Mouse (Mus musculus): Measurements from ENCODE around the gene Mmp2. TPM values are rescaled to one million over a fixed set of nuclear protein-coding genes. Genes with fewer than 3 reads are reported as not detected.

The Mmp2 gene
- total and polyA plus RNA-seq, 3 experiments, result 53.9 to 70.9 (median 67.4) TPM

GRCm38 (mm10) chr8:92854673-92855072, 27.6 kb downstream of the Mmp2 start:
- Histone ChIP-seq H3K9ac (ENCODE audit: low read depth, low read length) (no peak overlapping the region), H3K4me3 (no peak overlapping the region; the same call in 1 of the 2 replicates), H3K79me2 (replicated peaks; ENCODE audit: control insufficient read depth, insufficient read depth, low read length) (no peaks in the 10 kb centered on the region), H3K36me3 (ENCODE audit: control insufficient read depth, insufficient read depth, low read length) (no peaks in the 10 kb centered on the region), H3K4me1 (ENCODE audit: control insufficient read depth, insufficient read depth, low read length) (peaks cover 9% of the 10 kb centered on the region), H3K27me3 (ENCODE audit: control insufficient read depth, insufficient read depth, low read length) (peaks cover 7% of the 10 kb centered on the region; the same call in 1 of the 2 replicates), H3K27ac (no peak overlapping the region)
- intact Hi-C loops (cut with DNase I), result no loop called here
- TF ChIP-seq EP300 (IDR thresholded peaks at IDR 0.05; ENCODE audit: insufficient read depth, low read depth, low read length) (no peak), CTCF (IDR thresholded peaks at IDR 0.05) (no peak), POLR2A (IDR thresholded peaks at IDR 0.05; ENCODE audit: insufficient read depth, low read depth, low read length) (no peak)
- 74% methylated on average over 3 of the region's 3 CpGs for WGBS
- no peak for DNase-seq

- peak within 1 kb of the TSS; percentile 28 for H3K9ac ChIP-seq (ENCODE audit: low read depth, low read length)
- H3K36me3 ChIP-seq (ENCODE audit: control insufficient read depth, insufficient read depth, low read length), result no peaks in the 10 kb centered on the region
- peak; percentile 72 to 75 for DNase-seq
- TF ChIP-seq CTCF (IDR thresholded peaks at IDR 0.05) (no peak), POLR2A (IDR thresholded peaks at IDR 0.05; ENCODE audit: insufficient read depth, low read depth, low read length) (no peak), EP300 (IDR thresholded peaks at IDR 0.05; ENCODE audit: insufficient read depth, low read depth, low read length) (no peak)
- 0 out of 2 replicates have a peak within 1 kb of the TSS, but pooled peaks have one; percentile 28 for H3K27ac ChIP-seq
- peak within 1 kb of the TSS; percentile 43 for H3K4me3 ChIP-seq
- 3% methylated on average over 50 of the region's 50 CpGs for WGBS
- intact Hi-C loops (cut with DNase I), result no loop called here
- H3K27me3 ChIP-seq (ENCODE audit: control insufficient read depth, insufficient read depth, low read length), result peaks cover 7% of the 10 kb centered on the region; the same call in 1 of the 2 replicates
- H3K4me1 ChIP-seq (ENCODE audit: control insufficient read depth, insufficient read depth, low read length), result peaks cover 5% of the 10 kb centered on the region
- H3K79me2 ChIP-seq (replicated peaks; ENCODE audit: control insufficient read depth, insufficient read depth, low read length), result no peaks in the 10 kb centered on the region
Measured at GRCm38 (mm10) chr8:92855171-92855894, 28.2 kb downstream of the Mmp2 start, which contains the start of gene Lpcat2. Lpcat2 (plus strand) TSS chr8:92855339.

GRCm38 (mm10) chr8:92856273-92856986, 29.3 kb downstream of the Mmp2 start:
- no peak for TF ChIP-seq POLR2A (IDR thresholded peaks at IDR 0.05; ENCODE audit: insufficient read depth, low read depth, low read length)
- no peak for TF ChIP-seq EP300 (IDR thresholded peaks at IDR 0.05; ENCODE audit: insufficient read depth, low read depth, low read length)
- no peak for TF ChIP-seq CTCF (IDR thresholded peaks at IDR 0.05)
- intact Hi-C loops (cut with DNase I), result no loop called here
- Histone ChIP-seq H3K27ac (no peak overlapping the region), H3K36me3 (ENCODE audit: control insufficient read depth, insufficient read depth, low read length) (no peaks in the 10 kb centered on the region), H3K9ac (ENCODE audit: low read depth, low read length) (no peak overlapping the region), H3K4me1 (ENCODE audit: control insufficient read depth, insufficient read depth, low read length) (peaks cover 4% of the 10 kb centered on the region), H3K79me2 (replicated peaks; ENCODE audit: control insufficient read depth, insufficient read depth, low read length) (no peaks in the 10 kb centered on the region), H3K4me3 (no peak overlapping the region), H3K27me3 (ENCODE audit: control insufficient read depth, insufficient read depth, low read length) (peaks cover 7% of the 10 kb centered on the region; the same call in 1 of the 2 replicates)
- no peak for DNase-seq
- WGBS, result 69% methylated on average over 7 of the region's 7 CpGs

- Histone ChIP-seq H3K36me3 (ENCODE audit: control insufficient read depth, insufficient read depth, low read length) (no peaks in the 10 kb centered on the region), H3K79me2 (replicated peaks; ENCODE audit: control insufficient read depth, insufficient read depth, low read length) (no peaks in the 10 kb centered on the region), H3K4me1 (ENCODE audit: control insufficient read depth, insufficient read depth, low read length) (peaks cover 6% of the 10 kb centered on the region), H3K27me3 (ENCODE audit: control insufficient read depth, insufficient read depth, low read length) (peaks cover 7% of the 10 kb centered on the region; the same call in 1 of the 2 replicates), H3K27ac (no peak overlapping the region), H3K9ac (ENCODE audit: low read depth, low read length) (no peak overlapping the region), H3K4me3 (no peak overlapping the region)
- no peak for TF ChIP-seq CTCF (IDR thresholded peaks at IDR 0.05)
- DNase-seq, result no peak
- intact Hi-C loops (cut with DNase I), result no loop called here
- 90% methylated on average over 14 of the region's 14 CpGs for WGBS
Measured at GRCm38 (mm10) chr8:92858475-92859182, 31.5 kb downstream of the Mmp2 start.

- peaks cover 1% of the 10 kb centered on the region; the same call in 1 of the 2 replicates for H3K4me1 ChIP-seq (ENCODE audit: control insufficient read depth, insufficient read depth, low read length)
- H3K27ac ChIP-seq, result no peak overlapping the region
- no peaks in the 10 kb centered on the region for H3K36me3 ChIP-seq (ENCODE audit: control insufficient read depth, insufficient read depth, low read length)
- no peaks in the 10 kb centered on the region for H3K79me2 ChIP-seq (replicated peaks; ENCODE audit: control insufficient read depth, insufficient read depth, low read length)
- WGBS, result 93% methylated on average over 1 of the region's 1 CpGs
- DNase-seq, result no peak
- intact Hi-C loops (cut with DNase I), result no loop called here
- H3K9ac ChIP-seq (ENCODE audit: low read depth, low read length), result no peak overlapping the region
- no peaks in the 10 kb centered on the region for H3K27me3 ChIP-seq (ENCODE audit: control insufficient read depth, insufficient read depth, low read length)
- no peak overlapping the region for H3K4me3 ChIP-seq
- TF ChIP-seq CTCF (IDR thresholded peaks at IDR 0.05) (no peak), POLR2A (IDR thresholded peaks at IDR 0.05; ENCODE audit: insufficient read depth, low read depth, low read length) (no peak), EP300 (IDR thresholded peaks at IDR 0.05; ENCODE audit: insufficient read depth, low read depth, low read length) (no peak)
Measured at GRCm38 (mm10) chr8:92861977-92862376, 34.9 kb downstream of the Mmp2 start.

Data from heart, adult 2 months (tissue).